In genomic region chr5:110659682-110660081, GRCm38 (mm10) we compare ENCODE assay signal across 31 mouse cellular contexts. TPM values are rescaled to one million over a fixed set of nuclear protein-coding genes. Genes with fewer than 3 reads are reported as not detected.
DNase-seq lines count a peak whose midpoint lies in the region; ATAC-seq and TF ChIP-seq lines count a peak whose summit lies in the region.
"Had no signal": no experiment of that assay in that cellular context is flagged by ENCODE, and none has a peak within 500 bp of the region (broad histone marks: within the 10 kb centered on the region; RNA-seq: fewer than 3 reads in every experiment).

No protein-coding gene starts in this region.

- no peak overlapping the region for H3K4me2 ChIP-seq in lung, postnatal 0 days (replicated peaks; ENCODE audit: low read depth, low read length)
- H3K4me2 ChIP-seq: embryonic facial prominence, embryonic 13.5 days; forebrain, embryonic 13.5 days; heart, embryonic 12.5 days; heart, embryonic 15.5 days; hindbrain, embryonic 13.5 days; intestine, embryonic 15.5 days had no signal

- no peak for ATAC-seq in lung, postnatal 0 days
- ATAC-seq: activated CD4-positive, CD25-positive, alpha-beta regulatory T cell, adult 4 months; CD4-positive, CD25-positive, alpha-beta regulatory T cell, adult 4 months; forebrain, embryonic 13.5 days; forebrain, embryonic 16.5 days; hindbrain, embryonic 16.5 days; intestine, embryonic 15.5 days had no signal

- H3K9me3 ChIP-seq in lung, postnatal 0 days (ENCODE audit: low read length), result no peaks in the 10 kb centered on the region
- H3K9me3 ChIP-seq: embryonic facial prominence, embryonic 10.5 days; embryonic facial prominence, embryonic 13.5 days; forebrain, embryonic 10.5 days; forebrain, embryonic 13.5 days; heart, embryonic 12.5 days; heart, embryonic 15.5 days; hindbrain, embryonic 10.5 days; hindbrain, embryonic 13.5 days; intestine, embryonic 15.5 days had no signal

- H3K27me3 ChIP-seq in lung, postnatal 0 days (replicated peaks; ENCODE audit: insufficient read depth, low read length), result no peaks in the 10 kb centered on the region
- H3K27me3 ChIP-seq: embryonic facial prominence, embryonic 13.5 days; forebrain, embryonic 13.5 days; heart, embryonic 12.5 days; heart, embryonic 15.5 days; hindbrain, embryonic 13.5 days; intestine, embryonic 15.5 days had no signal

- H3K4me1 ChIP-seq in lung, postnatal 0 days (ENCODE audit: insufficient read depth, low read depth, low read length), result no peaks in the 10 kb centered on the region
- H3K4me1 ChIP-seq: embryonic facial prominence, embryonic 10.5 days; embryonic facial prominence, embryonic 13.5 days; forebrain, embryonic 13.5 days; heart, embryonic 12.5 days; heart, embryonic 15.5 days; hindbrain, embryonic 10.5 days; intestine, embryonic 15.5 days had no signal

- H3K36me3 ChIP-seq in lung, postnatal 0 days (ENCODE audit: insufficient read depth, low read length), result peaks cover 44% of the 10 kb centered on the region

- DNase-seq in 3134 (ENCODE audit: extremely low read depth, insufficient read length, low spot score), result peak; percentile 23
- DNase-seq in 416B (ENCODE audit: low read depth), result peak; percentile 64
- peak; percentile 41 for DNase-seq in adipocyte (ENCODE audit: low spot score)
- DNase-seq in frontal cortex, postnatal 14 days (ENCODE audit: low spot score in 2 of 2), result no peak
- no peak for DNase-seq in lung, postnatal 0 days (ENCODE audit: low spot score)
- no peak for DNase-seq in cerebellum, adult 8-10 months
- DNase-seq: adrenal gland, postnatal 10 days; adrenal gland, postnatal 36 days; B cell, adult 2 months; cerebellum, adult 2 months; cerebellum, postnatal 10 days; cerebellum, postnatal 36 days; embryo, embryonic 11 days; gastrocnemius, adult 2 months; gastrocnemius, postnatal 14 days; heart, postnatal 10 days; heart, postnatal 36 days; kidney, adult 11 months had no signal

- TF ChIP-seq EP300 in lung, postnatal 0 days (IDR thresholded peaks at IDR 0.05), result no peak

- no peak overlapping the region for H3K27ac ChIP-seq in lung, postnatal 0 days (ENCODE audit: low read length)
- H3K27ac ChIP-seq: embryonic facial prominence, embryonic 10.5 days; embryonic facial prominence, embryonic 13.5 days; forebrain, embryonic 10.5 days; forebrain, embryonic 13.5 days; heart, embryonic 15.5 days; hindbrain, embryonic 10.5 days; hindbrain, embryonic 13.5 days; intestine, embryonic 15.5 days had no signal

- TF ChIP-seq CTCF in lung, postnatal 0 days (IDR thresholded peaks at IDR 0.05), result no peak

- no peak overlapping the region for H3K9ac ChIP-seq in lung, postnatal 0 days (replicated peaks; ENCODE audit: low read depth)
- H3K9ac ChIP-seq: embryonic facial prominence, embryonic 13.5 days; forebrain, embryonic 13.5 days; heart, embryonic 12.5 days; heart, embryonic 15.5 days; hindbrain, embryonic 13.5 days; intestine, embryonic 15.5 days had no signal

- no peak overlapping the region for H3K4me3 ChIP-seq in lung, postnatal 0 days (ENCODE audit: low read depth, low read length)
- H3K4me3 ChIP-seq: embryonic facial prominence, embryonic 10.5 days; embryonic facial prominence, embryonic 13.5 days; forebrain, embryonic 10.5 days; forebrain, embryonic 13.5 days; gastrocnemius, adult 2 months; heart, embryonic 12.5 days; heart, embryonic 15.5 days; hindbrain, embryonic 10.5 days; hindbrain, embryonic 13.5 days; intestine, embryonic 15.5 days had no signal

RNA-seq across cellular contexts. Expression of gene Ddx51, which starts 6.4 kb away (rescaled TPM):
- 7.3 and 7.4 TPM in 2 replicates for polyA plus RNA-seq in lung, postnatal 0 days (2015; fragmentation: Nextera tagmentation; extraction: Ambion mirVana)

RNA-seq across cellular contexts. Expression of gene Noc4l, which starts 6.5 kb away (rescaled TPM):
- 16.2 and 18.9 TPM in 2 replicates for polyA plus RNA-seq in lung, postnatal 0 days (2015; fragmentation: Nextera tagmentation; extraction: Ambion mirVana)

Comparison
In these comparisons a context has a peak if more than half of its experiments do, and no peak if none do; other contexts are left out.
1. DNase-seq: peak in 3134 (single experiment), 416B (single experiment) and adipocyte (single experiment); none in frontal cortex, postnatal 14 days (0 of 2), lung, postnatal 0 days (single experiment) and cerebellum, adult 8-10 months (single experiment).